In the genomic region with DNA sequence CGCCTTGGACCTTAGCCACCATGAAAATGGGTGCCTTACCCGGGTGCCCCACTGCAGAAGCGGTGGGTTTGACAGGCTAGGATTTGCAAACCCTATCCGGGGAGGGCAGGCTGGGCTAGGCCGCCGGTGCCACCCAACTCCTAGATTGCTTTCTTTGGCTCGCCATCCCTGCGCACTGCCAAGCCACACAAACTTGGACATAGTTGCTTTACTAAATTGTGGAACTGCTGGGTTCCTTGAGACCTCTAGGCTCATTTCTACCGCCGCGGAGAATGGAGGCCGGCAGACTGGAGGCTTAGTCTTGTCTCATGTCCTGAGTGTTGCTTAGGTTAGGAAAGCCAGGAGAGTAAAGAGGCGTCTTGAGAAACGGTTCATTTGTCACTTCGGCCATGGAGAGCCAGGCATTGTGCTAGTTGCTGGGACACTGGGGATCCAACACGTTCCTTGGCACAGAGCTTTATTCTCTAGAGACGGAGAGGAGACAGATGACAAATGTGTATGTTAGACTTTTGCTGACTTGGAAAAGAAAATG, we compare ENCODE assay signal across 8 mouse cellular contexts. TPM values are rescaled to one million over a fixed set of nuclear protein-coding genes. Genes with fewer than 3 reads are reported as not detected.
DNase-seq lines count a peak whose midpoint lies in the region; ATAC-seq lines count a peak whose summit lies in the region.

No protein-coding gene starts in this region.

- H3K4me2 ChIP-seq in kidney, embryonic 16.5 days (replicated peaks; ENCODE audit: low read depth, low read length), result peak overlapping the region; percentile 70
- H3K4me2 ChIP-seq in embryonic facial prominence, embryonic 11.5 days (ENCODE audit: low read depth, low read length), result peak overlapping the region; percentile 74
- H3K4me2 ChIP-seq in hindbrain, embryonic 11.5 days (replicated peaks; ENCODE audit: low read depth, low read length), result peak overlapping the region; percentile 43
- peak overlapping the region; percentile 58 for H3K4me2 ChIP-seq in midbrain, embryonic 13.5 days (replicated peaks)

- no peaks in the 10 kb centered on the region for H3K9me3 ChIP-seq in kidney, embryonic 16.5 days (ENCODE audit: low read length)
- H3K9me3 ChIP-seq in embryonic facial prominence, embryonic 11.5 days (replicated peaks; ENCODE audit: control insufficient read depth, low read length), result no peaks in the 10 kb centered on the region
- no peaks in the 10 kb centered on the region for H3K9me3 ChIP-seq in hindbrain, embryonic 11.5 days (ENCODE audit: control insufficient read depth, low read length)
- H3K9me3 ChIP-seq in midbrain, embryonic 13.5 days, result no peaks in the 10 kb centered on the region

- H3K4me1 ChIP-seq in kidney, embryonic 16.5 days (ENCODE audit: insufficient read depth, low read length), result peaks cover 19% of the 10 kb centered on the region
- H3K4me1 ChIP-seq in embryonic facial prominence, embryonic 11.5 days (ENCODE audit: control insufficient read depth, insufficient read depth, low read length), result no peaks in the 10 kb centered on the region
- no peaks in the 10 kb centered on the region; the same call in 1 of the 2 replicates for H3K4me1 ChIP-seq in hindbrain, embryonic 11.5 days (replicated peaks; ENCODE audit: control insufficient read depth, insufficient read depth, low read length)
- H3K4me1 ChIP-seq in midbrain, embryonic 13.5 days (replicated peaks), result peaks cover 28% of the 10 kb centered on the region

- no peaks in the 10 kb centered on the region for H3K27me3 ChIP-seq in kidney, embryonic 16.5 days (ENCODE audit: insufficient read depth, low read length)
- H3K27me3 ChIP-seq in embryonic facial prominence, embryonic 11.5 days (ENCODE audit: control insufficient read depth, insufficient read depth, low read length), result no peaks in the 10 kb centered on the region
- no peaks in the 10 kb centered on the region for H3K27me3 ChIP-seq in hindbrain, embryonic 11.5 days (ENCODE audit: control insufficient read depth, insufficient read depth, low read length)
- H3K27me3 ChIP-seq in midbrain, embryonic 13.5 days, result peaks cover 6% of the 10 kb centered on the region; the same call in 1 of the 2 replicates

- 81% methylated on average over 17 of the region's 17 CpGs for WGBS in kidney, embryonic 16.5 days
- WGBS in embryonic facial prominence, embryonic 11.5 days, result 80% methylated on average over 17 of the region's 17 CpGs
- WGBS in hindbrain, embryonic 11.5 days, result 75% methylated on average over 17 of the region's 17 CpGs
- 81% methylated on average over 17 of the region's 17 CpGs for WGBS in midbrain, embryonic 13.5 days

- DNase-seq in kidney, postnatal 25 days, result no peak
- DNase-seq in embryonic facial prominence, embryonic 11.5 days (ENCODE audit: low spot score), result no peak
- DNase-seq in hindbrain, embryonic 11.5 days (ENCODE audit: low spot score), result no peak
- no peak for DNase-seq in gastrocnemius, adult 8-10 months (ENCODE audit: low spot score in 2 of 2)
- DNase-seq in thymus, postnatal 14 days, result no peak
- DNase-seq in right cerebral cortex, postnatal 36 days (ENCODE audit: low spot score in 2 of 2), result no peak

- H3K9ac ChIP-seq in kidney, embryonic 16.5 days (replicated peaks; ENCODE audit: low read length), result peak overlapping the region; percentile 98
- peak overlapping the region; percentile 82 for H3K9ac ChIP-seq in embryonic facial prominence, embryonic 11.5 days (replicated peaks; ENCODE audit: low read length)
- peak overlapping the region; percentile 83 for H3K9ac ChIP-seq in hindbrain, embryonic 11.5 days (ENCODE audit: low read depth, low read length)
- peak overlapping the region; percentile 70 for H3K9ac ChIP-seq in midbrain, embryonic 13.5 days (replicated peaks)

- peak; percentile 10; the same call in 1 of the 2 replicates for ATAC-seq in kidney, embryonic 16.5 days (ENCODE audit: low FRiP score, low TSS enrichment)
- ATAC-seq in embryonic facial prominence, embryonic 11.5 days (replicated peaks; ENCODE audit: insufficient number of reproducible peaks, low FRiP score, low TSS enrichment, low read depth), result peak; percentile 21; the same call in 1 of the 2 replicates
- no peak; the same call in 1 of the 2 replicates for ATAC-seq in hindbrain, embryonic 11.5 days (ENCODE audit: low FRiP score)
- ATAC-seq in midbrain, embryonic 13.5 days, result no peak; the same call in 1 of the 2 replicates

- H3K36me3 ChIP-seq in kidney, embryonic 16.5 days (ENCODE audit: insufficient read depth, low read length), result peaks cover 21% of the 10 kb centered on the region
- peaks cover 9% of the 10 kb centered on the region for H3K36me3 ChIP-seq in embryonic facial prominence, embryonic 11.5 days (replicated peaks; ENCODE audit: control insufficient read depth, insufficient read depth, low read depth, low read length)
- peaks cover 5% of the 10 kb centered on the region; the same call in 1 of the 2 replicates for H3K36me3 ChIP-seq in hindbrain, embryonic 11.5 days (ENCODE audit: control insufficient read depth, insufficient read depth, low read length)
- H3K36me3 ChIP-seq in midbrain, embryonic 13.5 days, result peaks cover 20% of the 10 kb centered on the region

- peak overlapping the region; percentile 80 for H3K4me3 ChIP-seq in kidney, embryonic 16.5 days (ENCODE audit: low read length)
- peak overlapping the region; percentile 93 for H3K4me3 ChIP-seq in embryonic facial prominence, embryonic 11.5 days (ENCODE audit: low read depth, low read length)
- H3K4me3 ChIP-seq in hindbrain, embryonic 11.5 days (ENCODE audit: low read depth, low read length), result peak overlapping the region; percentile 94
- H3K4me3 ChIP-seq in midbrain, embryonic 13.5 days (replicated peaks), result peak overlapping the region; percentile 94

- H3K27ac ChIP-seq in kidney, embryonic 16.5 days (ENCODE audit: low read length), result peak overlapping the region; percentile 99
- peak overlapping the region; percentile 95 for H3K27ac ChIP-seq in embryonic facial prominence, embryonic 11.5 days (replicated peaks; ENCODE audit: low read depth, low read length)
- H3K27ac ChIP-seq in hindbrain, embryonic 11.5 days (ENCODE audit: low read depth, low read length), result peak overlapping the region; percentile 93
- H3K27ac ChIP-seq in midbrain, embryonic 13.5 days, result peak overlapping the region; percentile 98

RNA-seq across cellular contexts. Expression of gene Ddx17, which starts 0.8 kb away (rescaled TPM):
- polyA plus RNA-seq in kidney, embryonic 16.5 days (2015; fragmentation: Nextera tagmentation; extraction: Ambion mirVana), result 48.3 and 52.0 TPM in 2 replicates
- 77.4 and 79.2 TPM in 2 replicates for polyA plus RNA-seq in embryonic facial prominence, embryonic 11.5 days (2014; fragmentation: Nextera tagmentation; extraction: Ambion mirVana)
- polyA plus RNA-seq in hindbrain, embryonic 11.5 days (2014; fragmentation: Nextera tagmentation; extraction: Ambion mirVana), result 87.6 and 116 TPM in 2 replicates
- 66.4 and 71.4 TPM in 2 replicates for polyA plus RNA-seq in midbrain, embryonic 13.5 days (2015; fragmentation: Nextera tagmentation; extraction: Ambion mirVana)
- total RNA-seq in gastrocnemius, adult 8-10 months (2022), result 10 to 100 TPM; 40.2 to 59.7 (median 49.7) TPM

RNA-seq across cellular contexts. Expression of gene Kdelr3, which starts 31.1 kb away (rescaled TPM):
- 66.2 and 72.9 TPM in 2 replicates for polyA plus RNA-seq in kidney, embryonic 16.5 days (2015; fragmentation: Nextera tagmentation; extraction: Ambion mirVana)
- 11.8 and 13.7 TPM in 2 replicates for polyA plus RNA-seq in embryonic facial prominence, embryonic 11.5 days (2014; fragmentation: Nextera tagmentation; extraction: Ambion mirVana)
- polyA plus RNA-seq in hindbrain, embryonic 11.5 days (2014; fragmentation: Nextera tagmentation; extraction: Ambion mirVana), result 15.8 and 18.3 TPM in 2 replicates
- polyA plus RNA-seq in midbrain, embryonic 13.5 days (2015; fragmentation: Nextera tagmentation; extraction: Ambion mirVana), result 6.0 and 8.3 TPM in 2 replicates
- 1 to 10 TPM in 2 of 4 experiments, under 1 TPM in 2; 0.80 to 1.2 (median 1.0) TPM for total RNA-seq in gastrocnemius, adult 8-10 months (2022)

RNA-seq across cellular contexts. Expression of gene Kcnj4, which starts 42.3 kb away (rescaled TPM):
- 0.16 TPM in 1 of 2 replicates, not detected in the other for polyA plus RNA-seq in kidney, embryonic 16.5 days (2015; fragmentation: Nextera tagmentation; extraction: Ambion mirVana)
- 0.25 TPM in 1 of 2 replicates, not detected in the other for polyA plus RNA-seq in embryonic facial prominence, embryonic 11.5 days (2014; fragmentation: Nextera tagmentation; extraction: Ambion mirVana)
- polyA plus RNA-seq in hindbrain, embryonic 11.5 days (2014; fragmentation: Nextera tagmentation; extraction: Ambion mirVana), result not detected in 2 replicates
- not detected in 2 replicates for polyA plus RNA-seq in midbrain, embryonic 13.5 days (2015; fragmentation: Nextera tagmentation; extraction: Ambion mirVana)
- under 1 TPM in 1 of 4 experiments, not detected in 3; 0.19 TPM for total RNA-seq in gastrocnemius, adult 8-10 months (2022)

RNA-seq across cellular contexts. Expression of gene Dmc1, which starts 57.6 kb away (rescaled TPM):
- polyA plus RNA-seq in kidney, embryonic 16.5 days (2015; fragmentation: Nextera tagmentation; extraction: Ambion mirVana), result 2.0 and 2.3 TPM in 2 replicates
- 0.89 and 1.5 TPM in 2 replicates for polyA plus RNA-seq in embryonic facial prominence, embryonic 11.5 days (2014; fragmentation: Nextera tagmentation; extraction: Ambion mirVana)
- 1.2 and 1.5 TPM in 2 replicates for polyA plus RNA-seq in hindbrain, embryonic 11.5 days (2014; fragmentation: Nextera tagmentation; extraction: Ambion mirVana)
- polyA plus RNA-seq in midbrain, embryonic 13.5 days (2015; fragmentation: Nextera tagmentation; extraction: Ambion mirVana), result 0.75 and 1.0 TPM in 2 replicates
- not detected for total RNA-seq in gastrocnemius, adult 8-10 months (2022)

Comparison
In these comparisons a context has a peak if more than half of its experiments do, and no peak if none do; other contexts are left out.
1. ATAC-seq: peak in kidney, embryonic 16.5 days (single experiment) and embryonic facial prominence, embryonic 11.5 days (single experiment); none in hindbrain, embryonic 11.5 days (single experiment) and midbrain, embryonic 13.5 days (single experiment).
2. Peak in every context shown above with its lines, with median percentiles within 50 percentile points of each other: H3K27ac ChIP-seq, H3K4me2 ChIP-seq, H3K4me3 ChIP-seq and H3K9ac ChIP-seq.